Mouse (Mus musculus) heart, postnatal 0 days (tissue): ENCODE results near the gene Pcx.

Experiments used
- CTCF ChIP-seq: IDR thresholded peaks from 2 replicates; pipeline ENCODE4 v1.5.1; 2016; ENCODE audit warnings: antibody characterized with exemption, control low read depth, low read depth
- EP300 ChIP-seq: IDR thresholded peaks from 2 replicates; pipeline ENCODE4 v1.6.1; 2016; ENCODE audit warnings: antibody characterized with exemption, low read depth

GRCm38 (mm10) chr19:4536606-4537005 lies 26.3 kb downstream of the Pcx start:
- no peak for TF ChIP-seq CTCF
- TF ChIP-seq EP300, result no peak
